Mouse (Mus musculus) neural tube, embryonic 11.5 days (tissue): Measurements from ENCODE around the gene Tcl1b2. TPM values are rescaled to one million over a fixed set of nuclear protein-coding genes. Genes with fewer than 3 reads are reported as not detected.
"Not testable (repeated sequence)": the region's sequence is repeated elsewhere in the genome, so short reads cannot be mapped to it uniquely, and the experiment has no call there.

Experiments used
- ATAC-seq: fragments of 200-750 bp; cut with Nextera tagmentation; 2 replicates; pipeline ENCODE4 v1.8.0; 2017; ENCODE audit warnings: moderate number of reproducible peaks, mild to moderate bottlenecking, moderate TSS enrichment, moderate library complexity; ENCODE audit not compliant: insufficient read depth, low FRiP score, low TSS enrichment
- DNase-seq: peaks from one replicate; pipeline ENCODE4 v3.0.0-alpha.2; 2015; ENCODE audit warnings: low spot score
- H3K27ac ChIP-seq: fragments of 300-500 bp; sonication (generic); 2 replicates; pipeline ENCODE4 v1.5.1; 2014; ENCODE audit warnings: low read depth, mild to moderate bottlenecking, low read length
- H3K27me3 ChIP-seq: fragments of 300-500 bp; sonication (generic); 2 replicates; pipeline ENCODE4 v1.6.1; 2014; ENCODE audit warnings: mild to moderate bottlenecking, low read length, mixed read lengths; ENCODE audit not compliant: control insufficient read depth, insufficient read depth
- H3K36me3 ChIP-seq: fragments of 300-500 bp; sonication (generic); 2 replicates; pipeline ENCODE4 v1.6.1; 2014; ENCODE audit warnings: mild to moderate bottlenecking, low read length, moderate library complexity, mixed read lengths; ENCODE audit not compliant: control insufficient read depth, insufficient read depth
- H3K4me1 ChIP-seq: fragments of 300-500 bp; sonication (generic); 2 replicates; pipeline ENCODE4 v1.6.1; 2014; ENCODE audit warnings: low read length, mixed read lengths; ENCODE audit not compliant: control insufficient read depth, insufficient read depth
- H3K4me2 ChIP-seq: fragments of 300-500 bp; sonication (generic); 2 replicates; pipeline ENCODE4 v1.6.1; 2014; ENCODE audit warnings: low read depth, mild to moderate bottlenecking, moderate library complexity
- H3K4me3 ChIP-seq: fragments of 300-500 bp; sonication (generic); 2 replicates; pipeline ENCODE4 v1.5.1; 2014; ENCODE audit warnings: low read depth, low read length
- H3K9ac ChIP-seq: fragments of 300-500 bp; sonication (generic); 2 replicates; pipeline ENCODE4 v1.6.1; 2014; ENCODE audit warnings: mild to moderate bottlenecking, low read length
- H3K9me3 ChIP-seq: fragments of 300-500 bp; sonication (generic); 2 replicates; pipeline ENCODE4 v1.6.1; 2016; ENCODE audit warnings: low read length; ENCODE audit not compliant: control insufficient read depth
- WGBS: fragments of 180-500 bp; shearing (Covaris S2); extraction: QIAGEN DNeasy Blood & Tissue Kit; methylation state at CpG from one replicate; pipeline ENCODE4 v1.1.7; 2014; 5-methylcytosine and 5-hydroxymethylcytosine counted together
- polyA plus RNA-seq: library from polyadenylated mRNA; unstranded; fragments of >200 nt; fragmentation: Nextera tagmentation; extraction: Ambion mirVana; gene quantifications from 2 replicates; pipeline ENCODE4 v1.2.1, GENCODE M21; 2014

Gene Tcl1b2
- polyA plus RNA-seq, 1 experiment from 2014 or later = not detected

DNA sequence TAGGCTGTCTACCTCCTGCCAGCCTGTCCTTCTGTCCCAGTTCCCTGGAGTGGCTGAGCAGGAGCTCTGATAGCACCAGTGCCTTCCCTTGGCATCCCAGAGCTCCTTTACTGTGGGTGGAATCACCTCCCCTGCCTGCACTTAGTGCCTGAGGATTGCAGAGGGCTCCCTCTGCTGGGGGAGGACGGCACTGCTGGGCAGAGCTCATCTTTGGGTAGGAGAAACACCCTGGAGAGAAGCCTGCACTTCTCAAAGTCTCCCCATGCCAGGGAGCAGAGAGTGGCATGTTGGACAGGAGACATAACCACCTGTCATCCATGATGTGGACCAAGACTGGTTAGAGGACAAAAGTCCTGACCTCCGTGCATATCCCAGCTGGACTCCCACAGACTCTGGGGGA lies 43.2 kb downstream of the Tcl1b2 start:
- H3K4me3 ChIP-seq, H3K9ac ChIP-seq, H3K27ac ChIP-seq, H3K4me2 ChIP-seq, H3K27me3 ChIP-seq, H3K4me1 ChIP-seq, H3K9me3 ChIP-seq, ATAC-seq, DNase-seq, H3K36me3 ChIP-seq: not testable (repeated sequence)
- 48% methylated on average over 2 of the region's 2 CpGs for WGBS

DNA sequence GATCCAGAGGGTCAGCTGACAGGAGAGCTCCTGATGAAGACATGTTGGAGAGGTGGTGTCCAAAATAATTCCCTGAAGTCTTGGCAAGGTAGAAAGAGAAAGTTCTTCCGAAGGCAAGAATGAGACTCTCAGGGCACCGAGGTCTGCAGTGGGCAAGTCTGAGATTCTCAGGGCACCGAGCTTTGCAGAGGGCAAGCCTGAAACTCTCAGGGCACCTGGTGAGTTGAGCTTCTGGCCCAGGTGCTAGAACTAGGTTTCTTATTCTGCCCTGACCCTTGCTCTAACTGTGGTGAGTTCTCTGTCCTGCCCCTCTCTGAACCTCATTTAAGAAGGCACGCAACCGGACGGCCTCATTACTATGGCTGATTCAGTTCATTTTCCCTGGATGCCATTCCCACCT lies 44.9 kb downstream of the Tcl1b2 start, which contains the start of gene Tcl1b3:
Gene Tcl1b3, plus strand, starts transcription at position 301 of the 400 bp plus-strand sequence.
- not testable (repeated sequence) for H3K9ac ChIP-seq, ATAC-seq, H3K27ac ChIP-seq, H3K4me2 ChIP-seq, H3K9me3 ChIP-seq, H3K4me3 ChIP-seq, H3K4me1 ChIP-seq, H3K36me3 ChIP-seq, H3K27me3 ChIP-seq, DNase-seq
- WGBS = 95% methylated on average over 6 of the region's 6 CpGs

DNA sequence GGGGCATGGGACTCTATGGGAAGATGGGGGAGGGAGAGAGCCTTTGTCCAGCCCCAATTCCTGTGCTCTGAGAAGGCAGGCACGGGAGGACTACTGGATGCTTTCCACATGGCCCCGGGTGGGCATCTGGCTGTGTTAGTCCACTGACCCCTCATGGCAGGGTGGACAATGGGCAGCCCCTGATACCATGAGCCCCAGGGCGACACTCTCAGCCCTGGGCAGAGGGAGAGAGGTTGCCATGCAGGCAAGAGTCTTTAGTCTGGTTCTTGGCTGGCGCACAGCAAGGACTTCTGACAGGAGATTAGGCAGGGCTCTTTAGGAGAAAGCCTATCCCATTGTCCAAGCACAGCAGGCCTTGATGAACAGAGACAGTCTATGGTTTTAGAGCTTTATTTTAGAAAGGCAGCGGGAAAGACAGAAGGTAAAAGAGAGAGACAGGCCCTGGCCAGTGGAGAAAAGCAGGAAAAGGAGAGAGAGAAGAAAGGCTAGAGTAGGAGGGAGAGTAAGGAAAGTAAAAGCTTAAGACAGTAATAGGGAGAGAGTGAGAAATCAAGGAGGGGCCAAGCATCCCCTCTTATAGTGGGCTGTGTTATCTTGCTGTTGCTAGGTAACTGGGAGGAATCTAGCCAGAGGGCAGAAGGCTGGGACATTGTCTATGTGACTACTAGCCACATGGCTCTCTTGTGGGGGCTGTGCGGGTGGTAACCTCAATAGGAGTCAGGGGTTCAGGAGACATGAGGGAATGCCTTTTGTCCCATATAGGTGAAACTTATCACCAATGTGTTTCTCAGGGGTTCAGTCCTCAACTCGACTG lies 54.1 kb downstream of the Tcl1b2 start:
- ATAC-seq, H3K4me2 ChIP-seq, H3K9ac ChIP-seq, H3K9me3 ChIP-seq, H3K4me3 ChIP-seq, H3K27me3 ChIP-seq, H3K27ac ChIP-seq, DNase-seq, H3K4me1 ChIP-seq, H3K36me3 ChIP-seq: not testable (repeated sequence)
- 42% methylated on average over 7 of the region's 7 CpGs for WGBS

DNA sequence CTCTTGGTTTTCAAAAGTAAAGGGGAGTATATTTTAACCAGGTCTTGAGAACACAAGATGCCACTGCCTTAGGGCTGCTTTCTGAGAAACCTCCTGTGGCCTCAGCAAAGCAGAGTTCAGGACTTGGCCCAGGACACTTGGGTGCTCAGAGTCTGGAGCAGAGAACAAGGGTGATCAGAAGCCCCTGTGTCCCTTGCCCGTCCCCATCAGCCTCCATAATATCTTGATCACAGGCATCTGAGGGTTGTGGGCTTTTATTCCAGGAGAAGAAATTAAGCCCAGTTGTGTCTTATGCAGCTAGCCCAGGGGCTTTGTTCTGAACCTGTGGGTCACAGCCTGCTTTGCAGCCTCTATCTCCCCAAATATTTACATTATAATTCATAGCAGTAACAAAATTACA lies 55.8 kb downstream of the Tcl1b2 start, which contains the start of gene Tcl1b4:
Gene Tcl1b4, plus strand, starts transcription at position 301 of the 400 bp plus-strand sequence.
- H3K4me3 ChIP-seq, DNase-seq, ATAC-seq, H3K4me2 ChIP-seq, H3K9me3 ChIP-seq, H3K36me3 ChIP-seq, H3K27ac ChIP-seq, H3K27me3 ChIP-seq, H3K4me1 ChIP-seq, H3K9ac ChIP-seq: not testable (repeated sequence)
- 94% methylated on average over 1 of the region's 1 CpGs for WGBS

Other genes with a start within 250 kb of the Tcl1b2 start
- gene Syne3, start 136.2 kb upstream of the Tcl1b2 start, polyA plus RNA-seq = 0.05 and 0.18 TPM in 2 replicates
- gene Glrx5, start 113.3 kb upstream of the Tcl1b2 start, polyA plus RNA-seq = 192 and 194 TPM in 2 replicates
- not detected in 2 replicates for gene Tcl1b1, start 13.7 kb downstream of the Tcl1b2 start, polyA plus RNA-seq
- gene Tcl1b5, start 30.3 kb downstream of the Tcl1b2 start, polyA plus RNA-seq = not detected in 2 replicates
- gene Tcl1b3, start 45.0 kb downstream of the Tcl1b2 start, polyA plus RNA-seq = not detected in 2 replicates
- gene Tcl1b4, start 55.9 kb downstream of the Tcl1b2 start, polyA plus RNA-seq = not detected in 2 replicates
- gene Tcl1, start 76.8 kb downstream of the Tcl1b2 start, polyA plus RNA-seq = not detected in 2 replicates
- 0.51 and 0.77 TPM in 2 replicates for gene Tunar, start 187.9 kb downstream of the Tcl1b2 start, polyA plus RNA-seq